Mouse (Mus musculus) liver, embryonic 15.5 days (tissue): ENCODE results near the gene Gm27027. TPM values are rescaled to one million over a fixed set of nuclear protein-coding genes. Genes with fewer than 3 reads are reported as not detected.

ENCODE experiments used
- ATAC-seq: fragments of 200-750 bp; cut with Nextera tagmentation; 2 replicates; pipeline ENCODE4 v1.8.0; 2017; ENCODE audit warnings: moderate number of reproducible peaks, mild to moderate bottlenecking, moderate library complexity; ENCODE audit not compliant: insufficient read depth
- H3K27ac ChIP-seq: fragments of 300-500 bp; sonication (generic); replicated peaks from 2 replicates; pipeline ENCODE4 v1.5.1; 2015; ENCODE audit warnings: mild to moderate bottlenecking, inconsistent platforms
- H3K27me3 ChIP-seq: fragments of 300-500 bp; sonication (generic); 2 replicates; pipeline ENCODE4 v1.6.1; 2015; ENCODE audit warnings: mild to moderate bottlenecking, inconsistent platforms
- H3K36me3 ChIP-seq: fragments of 300-500 bp; sonication (generic); replicated peaks from 2 replicates; pipeline ENCODE4 v1.6.1; 2015; ENCODE audit warnings: moderate library complexity, mild to moderate bottlenecking, inconsistent platforms
- H3K4me1 ChIP-seq: fragments of 300-500 bp; sonication (generic); replicated peaks from 2 replicates; pipeline ENCODE4 v1.6.1; 2015; ENCODE audit warnings: inconsistent platforms
- H3K4me2 ChIP-seq: fragments of 300-500 bp; sonication (generic); 2 replicates; pipeline ENCODE4 v1.6.1; 2015; ENCODE audit warnings: moderate library complexity, mild to moderate bottlenecking, inconsistent platforms
- H3K4me3 ChIP-seq: fragments of 300-500 bp; sonication (generic); replicated peaks from 2 replicates; pipeline ENCODE4 v1.5.1; 2015; ENCODE audit warnings: mild to moderate bottlenecking, inconsistent platforms
- H3K9ac ChIP-seq: fragments of 300-500 bp; sonication (generic); 2 replicates; pipeline ENCODE4 v1.6.1; 2015; ENCODE audit warnings: moderate library complexity, mild to moderate bottlenecking, inconsistent platforms
- H3K9me3 ChIP-seq: fragments of 300-500 bp; sonication (generic); replicated peaks from 2 replicates; pipeline ENCODE4 v1.6.1; 2016; ENCODE audit warnings: inconsistent platforms
- WGBS: fragments of 180-500 bp; shearing (Covaris S2); methylation state at CpG from one replicate; pipeline ENCODE4 v1.1.7; 2015; ENCODE audit warnings: mixed read lengths; ENCODE audit not compliant: insufficient replicate concordance; 5-methylcytosine and 5-hydroxymethylcytosine counted together
- polyA plus RNA-seq: library from polyadenylated mRNA; unstranded; fragments of >200 nt; fragmentation: Nextera tagmentation; extraction: Ambion mirVana; gene quantifications from 2 replicates; pipeline ENCODE4 v1.2.1, GENCODE M21; 2015

The Gm27027 gene
- polyA plus RNA-seq, 1 experiment from 2014 or later = not detected

GRCm38 (mm10) chr2:93975526-93976435, 20.4 kb downstream of the Gm27027 start:
- peak overlapping the region; percentile 64 for H3K4me2 ChIP-seq
- no peaks in the 10 kb centered on the region for H3K9me3 ChIP-seq
- peaks cover 12% of the 10 kb centered on the region; the same call in 1 of the 2 replicates for H3K36me3 ChIP-seq
- peak overlapping the region; percentile 32 for H3K4me3 ChIP-seq
- ATAC-seq = no peak
- no peak overlapping the region for H3K27ac ChIP-seq
- H3K27me3 ChIP-seq = peaks cover 22% of the 10 kb centered on the region
- peaks cover 10% of the 10 kb centered on the region; the same call in 1 of the 2 replicates for H3K4me1 ChIP-seq
- H3K9ac ChIP-seq = no peak overlapping the region
- 37% methylated on average over 21 of the region's 21 CpGs for WGBS

DNA sequence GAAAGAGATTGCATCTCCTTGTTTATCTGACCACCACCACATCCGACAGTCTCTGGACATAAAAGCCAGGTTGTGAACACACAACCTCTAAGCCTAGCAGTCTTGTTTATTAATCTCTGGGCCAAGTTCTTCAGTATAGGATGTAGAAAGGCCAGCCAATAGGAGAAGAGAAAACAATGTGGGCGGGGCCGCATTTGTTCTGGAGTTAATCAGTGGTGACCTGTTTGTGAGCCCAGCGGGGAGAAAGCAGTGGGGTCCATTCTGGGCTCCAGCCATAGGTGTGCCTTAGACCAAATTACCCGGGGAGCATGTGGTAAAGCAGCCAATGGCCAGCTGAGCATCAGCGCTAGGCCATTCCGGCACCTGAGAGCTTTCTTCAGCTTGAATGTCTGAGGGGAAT, 21.1 kb downstream of the Gm27027 start:
- peaks cover 22% of the 10 kb centered on the region for H3K27me3 ChIP-seq
- no peak overlapping the region for H3K4me2 ChIP-seq
- H3K36me3 ChIP-seq = 0 out of 2 replicates have a peak, but pooled peaks cover 5% of the 10 kb centered on the region
- no peak overlapping the region for H3K27ac ChIP-seq
- peaks cover 10% of the 10 kb centered on the region; the same call in 1 of the 2 replicates for H3K4me1 ChIP-seq
- H3K9me3 ChIP-seq = no peaks in the 10 kb centered on the region
- no peak overlapping the region for H3K4me3 ChIP-seq
- ATAC-seq = no peak
- WGBS = 49% methylated on average over 7 of the region's 7 CpGs
- H3K9ac ChIP-seq = no peak overlapping the region

DNA sequence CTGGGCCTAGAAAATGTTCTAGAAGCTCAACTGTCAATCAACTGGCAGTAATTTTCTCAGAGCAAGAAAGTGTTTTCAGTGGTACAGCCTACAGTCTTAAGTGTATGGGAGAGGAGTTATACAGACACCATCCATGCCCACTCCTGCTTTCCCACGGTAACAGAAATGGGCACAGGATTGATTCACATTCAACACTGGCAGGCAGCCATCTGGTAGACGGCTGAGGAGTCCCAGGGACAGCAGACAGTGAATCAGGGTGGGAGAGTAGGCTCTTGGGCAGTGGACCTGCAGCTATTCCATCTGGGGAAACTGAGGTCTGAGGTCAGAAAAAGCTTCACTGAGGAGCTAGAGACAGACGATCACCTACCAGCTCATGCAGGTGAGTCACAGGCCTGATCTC, 24.5 kb downstream of the Gm27027 start:
- WGBS = 57% methylated on average over 3 of the region's 3 CpGs
- Histone ChIP-seq H3K9ac (no peak overlapping the region), H3K27me3 (peaks cover 16% of the 10 kb centered on the region), H3K4me2 (no peak overlapping the region), H3K4me3 (no peak overlapping the region), H3K36me3 (no peaks in the 10 kb centered on the region), H3K4me1 (peaks cover 4% of the 10 kb centered on the region; the same call in 1 of the 2 replicates), H3K27ac (no peak overlapping the region), H3K9me3 (no peaks in the 10 kb centered on the region)
- no peak for ATAC-seq

GRCm38 (mm10) chr2:93964494-93965160, 31.5 kb downstream of the Gm27027 start:
- no peaks in the 10 kb centered on the region for H3K4me1 ChIP-seq
- H3K4me3 ChIP-seq = no peak overlapping the region
- H3K27me3 ChIP-seq = no peaks in the 10 kb centered on the region
- no peak overlapping the region for H3K4me2 ChIP-seq
- no peak for ATAC-seq
- no peak overlapping the region for H3K9ac ChIP-seq
- H3K27ac ChIP-seq = no peak overlapping the region
- H3K36me3 ChIP-seq = no peaks in the 10 kb centered on the region
- 50% methylated on average over 7 of the region's 7 CpGs for WGBS
- no peaks in the 10 kb centered on the region for H3K9me3 ChIP-seq

- 57% methylated on average over 1 of the region's 1 CpGs for WGBS
- H3K4me1 ChIP-seq = no peaks in the 10 kb centered on the region
- H3K36me3 ChIP-seq = no peaks in the 10 kb centered on the region
- H3K4me2 ChIP-seq = no peak overlapping the region
- no peak overlapping the region for H3K9ac ChIP-seq
- no peak overlapping the region for H3K27ac ChIP-seq
- H3K9me3 ChIP-seq = no peaks in the 10 kb centered on the region
- no peak for ATAC-seq
- H3K27me3 ChIP-seq = peaks cover 1% of the 10 kb centered on the region; the same call in 1 of the 2 replicates
- H3K4me3 ChIP-seq = no peak overlapping the region
Measured at GRCm38 (mm10) chr2:93963802-93964201, 32.4 kb downstream of the Gm27027 start.

GRCm38 (mm10) chr2:93961716-93962115, 34.4 kb downstream of the Gm27027 start:
- no peak overlapping the region for H3K4me2 ChIP-seq
- no peak overlapping the region for H3K9ac ChIP-seq
- no peaks in the 10 kb centered on the region for H3K36me3 ChIP-seq
- 0 out of 2 replicates have a peak, but pooled peaks have one; percentile 31 for ATAC-seq
- WGBS = 41% methylated on average over 8 of the region's 8 CpGs
- no peaks in the 10 kb centered on the region for H3K9me3 ChIP-seq
- no peak overlapping the region for H3K27ac ChIP-seq
- H3K4me1 ChIP-seq = no peaks in the 10 kb centered on the region
- no peak overlapping the region for H3K4me3 ChIP-seq
- peaks cover 22% of the 10 kb centered on the region for H3K27me3 ChIP-seq

- no peak overlapping the region for H3K9ac ChIP-seq
- no peak overlapping the region for H3K27ac ChIP-seq
- no peaks in the 10 kb centered on the region for H3K36me3 ChIP-seq
- no peak for ATAC-seq
- peaks cover 7% of the 10 kb centered on the region; the same call in 1 of the 2 replicates for H3K4me1 ChIP-seq
- no peaks in the 10 kb centered on the region for H3K9me3 ChIP-seq
- peaks cover 46% of the 10 kb centered on the region for H3K27me3 ChIP-seq
- no peak overlapping the region for H3K4me2 ChIP-seq
- no peak overlapping the region for H3K4me3 ChIP-seq
- 46% methylated on average over 8 of the region's 8 CpGs for WGBS
Measured at GRCm38 (mm10) chr2:93959346-93959745, 36.8 kb downstream of the Gm27027 start.

DNA sequence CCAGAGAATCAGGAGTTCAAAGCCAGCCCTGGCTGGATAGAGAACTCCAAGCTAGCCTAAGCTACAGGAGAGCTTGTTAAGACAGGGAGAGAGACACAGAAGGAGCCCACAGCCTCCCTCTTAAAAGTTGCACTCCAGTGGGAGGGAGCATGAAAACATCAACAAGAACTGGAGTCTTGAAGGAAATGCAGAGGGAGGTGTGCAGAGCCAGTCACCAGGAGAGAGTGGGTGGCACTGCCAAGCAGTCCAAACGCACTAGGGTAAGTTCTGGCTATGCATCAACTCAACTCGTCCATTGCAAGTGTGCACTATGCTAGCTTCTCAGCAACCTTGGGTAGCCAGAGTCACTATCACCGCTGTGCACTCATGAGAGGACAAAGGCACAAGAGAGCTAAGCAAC, 37.9 kb downstream of the Gm27027 start:
- no peak overlapping the region for H3K27ac ChIP-seq
- no peak for ATAC-seq
- 45% methylated on average over 3 of the region's 3 CpGs for WGBS
- peaks cover 7% of the 10 kb centered on the region; the same call in 1 of the 2 replicates for H3K4me1 ChIP-seq
- H3K4me2 ChIP-seq = no peak overlapping the region
- H3K9ac ChIP-seq = no peak overlapping the region
- no peaks in the 10 kb centered on the region for H3K36me3 ChIP-seq
- no peak overlapping the region for H3K4me3 ChIP-seq
- no peaks in the 10 kb centered on the region for H3K9me3 ChIP-seq
- peaks cover 57% of the 10 kb centered on the region for H3K27me3 ChIP-seq

- ATAC-seq = no peak
- 52% methylated on average over 8 of the region's 8 CpGs for WGBS
- no peak overlapping the region for H3K9ac ChIP-seq
- no peaks in the 10 kb centered on the region for H3K36me3 ChIP-seq
- peaks cover 62% of the 10 kb centered on the region for H3K27me3 ChIP-seq
- H3K4me2 ChIP-seq = no peak overlapping the region
- H3K27ac ChIP-seq = no peak overlapping the region
- H3K4me3 ChIP-seq = no peak overlapping the region
- H3K4me1 ChIP-seq = peaks cover 7% of the 10 kb centered on the region; the same call in 1 of the 2 replicates
- no peaks in the 10 kb centered on the region for H3K9me3 ChIP-seq
Measured at GRCm38 (mm10) chr2:93957785-93958175, 38.4 kb downstream of the Gm27027 start.

DNA sequence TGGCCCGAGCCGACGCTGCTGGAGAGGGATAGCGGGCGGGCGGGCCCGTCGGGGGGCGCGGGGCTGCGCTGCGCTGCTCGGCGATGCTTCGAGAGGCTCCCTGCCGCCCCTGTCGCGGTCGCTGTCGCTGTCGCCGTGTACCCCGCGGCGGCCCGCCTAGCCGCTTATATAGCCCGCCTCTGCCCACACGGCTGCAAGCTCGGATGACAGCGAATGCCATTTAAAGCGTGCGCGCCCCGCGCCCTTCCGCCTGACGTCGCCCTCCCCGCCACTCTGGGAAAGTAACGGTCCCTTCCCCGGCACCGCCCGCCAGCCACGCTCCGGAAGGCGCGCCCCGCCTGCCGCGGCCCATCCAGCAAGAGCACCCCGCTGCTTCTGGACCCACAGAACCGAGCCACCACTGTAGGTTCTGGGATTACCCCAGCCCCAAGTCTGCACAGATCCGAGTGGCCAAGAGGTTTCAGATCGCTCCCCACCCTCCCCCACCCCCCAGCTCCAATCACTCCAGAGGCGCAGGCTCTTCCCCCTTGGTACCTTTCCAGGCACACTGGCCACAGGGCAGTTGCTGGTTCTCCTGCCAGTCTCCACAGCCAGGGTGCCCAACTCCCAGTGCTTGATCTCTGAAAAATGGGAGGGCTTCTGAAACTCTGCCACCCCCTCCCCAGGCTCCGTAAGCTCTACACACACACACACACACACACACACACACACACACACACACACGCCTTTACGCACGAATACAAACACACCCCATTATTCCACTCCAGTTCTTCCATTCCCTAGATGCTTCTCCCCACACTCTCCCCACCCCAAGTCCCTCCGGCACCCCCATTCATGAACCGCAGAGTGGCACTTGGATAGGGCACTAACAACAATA, 39.0 kb downstream of the Gm27027 start, which contains the start of gene Gm13889:
Gene Gm13889 (minus strand): TSS at position 294 of the 877 bp plus-strand sequence.
- peak; percentile 23; the same call in 1 of the 2 replicates for ATAC-seq
- Histone ChIP-seq H3K4me3 (peak within 1 kb of the TSS; percentile 49), H3K4me1 (peaks cover 7% of the 10 kb centered on the region; the same call in 1 of the 2 replicates), H3K27me3 (peaks cover 68% of the 10 kb centered on the region), H3K9ac (no peak within 1 kb of the TSS), H3K9me3 (no peaks in the 10 kb centered on the region), H3K27ac (no peak within 1 kb of the TSS), H3K36me3 (no peaks in the 10 kb centered on the region), H3K4me2 (peak within 1 kb of the TSS; percentile 63)
- 7% methylated on average over 55 of the region's 62 CpGs for WGBS
